Mouse (Mus musculus) bone marrow macrophage, adult 2 months (primary cell): ENCODE measurements around the gene Dnajc7.

Experiments
- CTCF ChIP-seq: IDR thresholded peaks from 2 replicates; pipeline ENCODE4 v1.5.1; 2012; ENCODE audit warnings: low read depth, mild to moderate bottlenecking, low read length, moderate library complexity
- POLR2A ChIP-seq: IDR thresholded peaks from 2 replicates; pipeline ENCODE4 v1.6.1; 2012; ENCODE audit warnings: mild to moderate bottlenecking, low read depth, low read length, borderline replicate concordance

DNA sequence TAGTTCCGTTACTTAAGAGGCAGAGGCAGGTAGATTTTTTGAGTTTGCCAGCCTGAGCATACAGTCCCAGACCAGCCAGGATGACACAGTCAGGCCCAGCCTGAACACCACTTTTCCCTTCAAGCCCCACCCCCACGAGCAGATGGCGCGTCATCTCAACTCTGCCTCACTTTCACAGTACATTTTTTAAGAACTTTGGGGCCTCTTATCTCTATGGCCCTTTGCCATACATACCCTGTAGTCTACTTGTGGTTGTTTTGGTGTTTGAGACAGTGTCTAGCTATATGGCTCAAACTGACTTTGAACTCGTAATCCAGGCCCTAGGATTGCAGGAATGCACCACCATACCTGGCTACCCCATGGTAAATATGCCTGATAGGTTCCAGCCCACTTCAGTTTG, 8.1 kb upstream of the Dnajc7 start:
- no peak for TF ChIP-seq CTCF
- no peak for TF ChIP-seq POLR2A
